Mouse (Mus musculus): ENCODE results near the gene Slf2. TPM values are rescaled to one million over a fixed set of nuclear protein-coding genes. Genes with fewer than 3 reads are reported as not detected.
A peak's percentile ranks its signal among the peaks of the same experiment; 100 is the strongest.

Gene Slf2
- total RNA-seq, 2 experiments from 2014 or later: 26.4 to 26.8 TPM

DNA sequence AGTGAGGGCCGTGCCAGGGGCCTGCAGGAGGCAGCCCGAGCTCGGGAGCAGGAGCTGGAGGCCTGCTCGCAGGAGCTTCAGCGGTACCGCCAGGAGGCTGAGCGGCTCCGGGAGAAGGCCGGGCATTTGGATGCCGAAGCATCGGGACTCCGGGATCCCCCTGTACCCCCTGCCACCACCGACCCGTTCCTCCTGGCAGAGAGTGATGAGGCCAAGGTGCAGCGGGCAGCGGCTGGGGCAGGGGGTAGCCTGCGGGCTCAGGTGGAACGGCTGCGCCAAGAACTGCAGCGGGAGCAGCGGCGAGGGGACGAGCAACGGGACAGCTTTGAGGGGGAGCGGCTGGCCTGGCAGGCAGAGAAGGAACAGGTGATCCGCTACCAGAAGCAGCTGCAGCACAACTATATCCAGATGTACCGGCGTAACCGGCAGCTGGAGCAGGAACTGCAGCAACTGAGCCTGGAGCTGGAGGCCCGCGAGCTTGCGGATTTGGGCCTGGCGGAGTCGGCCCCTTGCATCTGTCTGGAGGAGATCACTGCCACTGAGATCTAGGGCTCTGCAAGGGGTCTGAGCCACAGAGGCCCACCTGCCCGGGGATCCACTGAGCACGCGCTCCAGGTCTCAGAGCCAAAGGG lies 95.1 kb downstream of the Slf2 start:
- intact Hi-C loops (cut with DNase I): no loop called here

DNA sequence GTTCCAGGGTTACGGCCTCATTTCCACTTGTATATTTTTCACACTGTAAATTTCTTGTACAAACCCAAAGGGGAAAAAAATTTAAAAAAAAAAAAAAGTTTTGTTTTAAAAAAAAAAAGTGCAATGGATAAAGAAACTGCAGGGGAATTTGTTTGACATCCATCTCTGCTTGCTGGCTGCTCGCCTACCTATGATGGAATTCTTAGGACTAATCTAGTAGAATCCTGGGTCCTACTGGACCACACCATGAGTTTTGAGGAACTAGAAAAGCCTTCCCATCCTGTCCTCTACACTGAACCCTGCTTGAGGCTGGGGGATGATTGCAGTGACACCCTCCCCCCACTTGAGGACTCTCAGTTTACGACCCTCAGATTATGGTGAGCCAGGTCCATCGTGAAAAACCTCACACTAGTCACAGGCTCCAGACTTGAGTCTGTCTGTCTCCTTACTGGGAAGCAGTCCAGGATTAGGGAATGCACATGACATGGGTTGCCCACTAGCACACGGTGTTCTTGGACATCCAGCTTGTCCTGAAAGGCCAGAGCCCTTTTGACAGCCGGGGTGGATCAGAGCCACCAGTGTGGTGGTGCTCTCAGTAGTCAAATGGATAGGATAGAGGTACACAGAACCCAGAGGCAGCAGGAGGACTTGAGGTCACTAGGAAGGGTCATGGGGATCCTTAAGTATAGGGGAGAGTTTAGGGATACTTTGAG lies 96.2 kb downstream of the Slf2 start:
- intact Hi-C loops (cut with DNase I): no loop called here
- no peak for DNase-seq

More for the DNA sequence above, 95.1 kb downstream of the Slf2 start:
- no peak for DNase-seq

DNA sequence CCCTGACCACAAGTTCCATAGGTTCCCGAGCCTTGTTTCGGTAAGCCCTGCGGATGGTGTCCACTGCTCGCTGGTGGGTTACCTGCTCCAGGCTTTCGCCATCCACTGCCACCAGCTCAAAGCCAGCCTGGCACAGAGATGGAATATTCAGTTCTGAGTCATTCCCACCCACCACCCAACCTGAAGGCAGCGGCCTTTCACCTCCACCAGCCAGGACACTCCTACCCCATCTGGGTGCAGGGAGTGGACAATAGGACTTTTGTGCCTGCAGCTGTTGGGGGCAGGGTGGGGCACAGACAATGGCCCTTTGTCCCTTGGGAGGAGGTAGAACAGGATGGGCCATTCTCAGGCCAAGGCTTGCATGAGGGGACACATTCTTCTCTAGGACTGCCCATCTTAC lies 96.9 kb downstream of the Slf2 start:
- DNase-seq: no peak
- intact Hi-C loops (cut with DNase I): no loop called here

DNA sequence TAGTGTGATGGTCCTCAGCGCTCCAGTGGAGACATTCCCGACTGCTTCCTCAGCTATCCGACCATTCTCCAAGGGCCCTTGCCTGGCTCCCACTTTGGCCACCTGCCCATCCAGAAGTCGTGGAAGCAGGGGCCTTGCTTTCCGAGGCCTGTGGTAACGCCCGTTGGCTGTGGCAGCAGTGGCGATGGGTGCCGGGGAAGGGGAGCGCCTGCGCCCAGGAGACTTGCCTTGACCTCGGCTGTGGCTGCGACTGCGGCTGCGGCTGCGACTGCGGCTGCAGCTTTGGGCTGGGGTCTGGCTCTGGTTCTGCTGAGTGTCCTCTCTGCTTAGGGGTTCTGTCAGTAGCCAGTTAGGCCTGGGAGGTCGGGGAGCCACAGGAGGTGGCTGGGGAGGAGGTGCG lies 97.8 kb downstream of the Slf2 start:
- no peak for DNase-seq
- intact Hi-C loops (cut with DNase I): no loop called here

DNA sequence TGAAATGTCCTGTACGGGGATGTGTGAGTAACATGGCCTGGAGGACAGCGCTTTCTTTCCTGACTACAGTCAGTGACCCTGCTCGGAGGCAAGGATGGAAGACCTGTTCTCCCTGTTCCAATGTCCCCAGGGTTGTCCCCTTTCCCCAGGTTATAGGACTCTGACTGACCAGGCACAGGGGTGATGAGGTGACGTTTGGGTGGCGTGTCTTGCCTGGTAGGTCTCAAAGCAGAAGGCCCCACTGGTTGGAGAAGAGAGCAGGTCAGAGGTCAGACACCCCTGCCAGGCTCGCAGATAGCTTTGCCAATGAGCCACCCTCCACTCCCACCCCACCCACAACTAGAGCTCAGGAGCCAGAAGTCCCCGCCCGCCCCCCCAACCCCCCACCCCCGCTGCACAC lies 98.6 kb downstream of the Slf2 start:
- no peak for DNase-seq
- intact Hi-C loops (cut with DNase I): no loop called here

DNA sequence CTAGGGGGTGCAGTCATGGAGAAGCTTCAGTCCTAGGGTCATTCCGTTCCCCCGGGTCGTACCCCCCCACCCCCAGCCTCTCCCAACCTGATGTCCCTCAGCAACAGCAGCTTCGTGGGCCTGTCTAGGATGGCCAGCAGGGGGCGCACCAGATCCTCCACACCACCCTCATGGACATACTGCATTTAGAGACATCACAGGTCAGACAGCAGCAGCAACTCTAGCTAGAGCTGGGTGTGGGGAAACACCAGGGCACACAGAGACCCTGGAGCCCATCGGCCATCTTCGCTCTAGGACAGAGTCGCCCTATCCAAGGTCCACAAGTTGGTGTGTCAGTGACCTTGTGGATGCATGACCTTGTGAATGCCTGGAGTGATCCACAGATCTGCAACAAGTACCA lies 99.2 kb downstream of the Slf2 start:
- intact Hi-C loops (cut with DNase I): no loop called here

DNA sequence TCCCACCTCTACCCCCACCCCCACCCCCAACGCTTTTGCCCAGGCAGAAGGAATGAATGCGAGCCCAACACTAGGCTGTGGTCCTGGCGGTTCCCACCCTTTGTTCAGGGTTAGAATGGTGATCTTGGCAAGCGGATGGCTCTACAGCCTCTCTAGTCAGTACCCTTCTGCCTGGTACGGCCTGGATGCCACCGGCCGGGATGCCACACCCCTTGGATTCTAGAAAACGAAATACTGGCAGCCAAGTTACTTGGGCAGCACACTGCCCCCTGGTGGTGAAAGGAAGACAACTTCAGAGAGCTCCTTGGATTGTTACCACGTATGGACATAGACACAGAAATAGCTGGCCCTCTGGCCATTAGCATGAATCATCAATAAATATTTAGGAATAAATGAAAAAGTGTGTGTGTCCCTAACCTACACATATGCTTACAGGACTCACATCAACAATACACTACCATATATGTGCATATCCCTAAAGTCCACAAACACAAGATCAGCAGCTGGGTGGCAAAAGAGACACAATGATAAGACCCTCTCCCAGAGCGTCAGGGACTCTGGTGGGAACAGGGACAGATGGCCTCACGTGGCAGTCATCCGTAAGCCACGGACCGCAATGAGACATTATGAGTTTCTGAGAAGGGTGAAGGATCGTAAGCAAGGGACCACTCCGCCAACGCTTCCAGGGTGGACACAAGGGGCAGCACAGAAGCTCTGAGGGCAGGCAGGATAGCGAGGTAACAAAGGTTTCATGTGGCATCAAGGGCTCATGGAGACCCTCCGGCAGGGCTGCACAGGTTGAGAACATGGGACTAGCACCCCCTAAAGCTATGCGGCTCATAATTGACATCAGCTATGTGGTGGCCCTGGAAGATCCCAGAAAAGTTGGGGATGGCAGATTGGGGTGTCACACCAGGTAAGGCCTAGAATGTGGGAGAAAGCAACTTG lies 100.1 kb downstream of the Slf2 start:
- intact Hi-C loops (cut with DNase I): loop anchor here (1.0 kb wide), 2 partner anchors 19 to 42 kb away; partner anchors contain the start of gene Sema4g
- peak; percentile 81 to 88 for DNase-seq

More for the DNA sequence above, 99.2 kb downstream of the Slf2 start:
- peak; percentile 76 to 80 for DNase-seq

DNA sequence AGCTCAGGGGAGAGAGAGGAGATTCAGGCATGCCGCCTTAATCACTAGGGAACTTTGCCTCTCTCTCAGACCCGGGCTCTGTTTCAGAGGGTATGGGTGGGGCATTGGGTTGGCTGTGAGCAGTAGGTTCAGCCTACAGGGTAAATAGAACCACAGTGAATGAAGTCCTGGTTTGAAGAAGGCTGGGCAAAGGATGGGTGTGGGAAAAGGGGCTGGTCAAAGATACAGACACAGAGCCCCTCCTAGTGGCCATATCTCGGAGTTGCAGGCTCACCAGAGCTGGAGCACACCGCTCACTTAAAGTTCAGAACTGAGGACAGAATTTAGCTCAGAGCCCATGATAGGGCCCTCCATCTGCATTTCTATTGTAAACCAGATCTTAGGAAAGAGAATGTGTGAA lies 100.8 kb downstream of the Slf2 start:
- intact Hi-C loops (cut with DNase I): loop anchor here (1.0 kb wide), 2 partner anchors 19 to 42 kb away; partner anchors contain the start of gene Sema4g
- peak; percentile 75 to 89 for DNase-seq

Other genes starting within 250 kb of the Slf2 start
- not detected for gene Pax2, start 175.1 kb upstream of the Slf2 start, total RNA-seq (2021)
- gene Sema4g, start 58.0 kb downstream of the Slf2 start, total RNA-seq (2021): under 1 TPM; 0.56 to 0.72 TPM
- gene Twnk, start 74.5 kb downstream of the Slf2 start, total RNA-seq (2021): 10 to 100 TPM; 21.5 to 22.0 TPM
- 10 to 100 TPM; 50.3 to 53.9 TPM for gene Mrpl43, start 75.3 kb downstream of the Slf2 start, total RNA-seq (2021)
- 10 to 100 TPM; 66.4 to 72.4 TPM for gene Lzts2, start 83.3 kb downstream of the Slf2 start, total RNA-seq (2021)
- under 1 TPM in 1 of 2 experiments, not detected in 1; 0.19 TPM for gene Pdzd7, start 114.6 kb downstream of the Slf2 start, total RNA-seq (2021)
- gene Sfxn3, start 116.4 kb downstream of the Slf2 start, total RNA-seq (2021): 10 to 100 TPM; 15.7 to 19.1 TPM
- 1 to 10 TPM; 4.9 to 7.0 TPM for gene Kazald1, start 144.1 kb downstream of the Slf2 start, total RNA-seq (2021)
- gene Tlx1, start 219.5 kb downstream of the Slf2 start, total RNA-seq (2021): under 1 TPM; 0.22 to 0.27 TPM

Measured in heart, postnatal 14 days (tissue).